Mouse (Mus musculus) liver, embryonic 11.5 days (tissue): ENCODE measurements at regions not wholly inside any gene's neighbourhood (a gene's known extent, or its start where the extent isn't known, plus 50 kb on each side); places are given as distances from the start of the nearest gene placed in this dataset.

Experiments
- ATAC-seq: fragments of 200-750 bp; cut with Nextera tagmentation; replicated peaks from 2 replicates; pipeline ENCODE4 v1.8.0; 2017; ENCODE audit warnings: moderate number of reproducible peaks, mild to moderate bottlenecking, moderate TSS enrichment, moderate library complexity; ENCODE audit not compliant: low FRiP score
- DNase-seq: peaks from one replicate; pipeline ENCODE4 v3.0.0-alpha.2; 2017; ENCODE audit warnings: low spot score
- H3K27ac ChIP-seq: fragments of 300-500 bp; sonication (generic); 2 replicates; pipeline ENCODE4 v1.5.1; 2014; ENCODE audit warnings: mild to moderate bottlenecking, low read depth, low read length, control low read depth
- H3K27me3 ChIP-seq: fragments of 300-500 bp; sonication (generic); replicated peaks from 2 replicates; pipeline ENCODE4 v1.6.1; 2014; ENCODE audit warnings: low read length, mixed read lengths; ENCODE audit not compliant: control insufficient read depth, insufficient read depth
- H3K36me3 ChIP-seq: fragments of 300-500 bp; sonication (generic); 2 replicates; pipeline ENCODE4 v1.6.1; 2014; ENCODE audit warnings: mild to moderate bottlenecking, low read length, moderate library complexity, mixed read lengths; ENCODE audit not compliant: control insufficient read depth, insufficient read depth
- H3K4me1 ChIP-seq: fragments of 300-500 bp; sonication (generic); replicated peaks from 2 replicates; pipeline ENCODE4 v1.6.1; 2014; ENCODE audit warnings: low read length, mixed read lengths; ENCODE audit not compliant: control insufficient read depth, insufficient read depth
- H3K4me2 ChIP-seq: fragments of 300-500 bp; sonication (generic); 2 replicates; pipeline ENCODE4 v1.6.1; 2014; ENCODE audit warnings: mild to moderate bottlenecking, control low read depth, moderate library complexity
- H3K4me3 ChIP-seq: fragments of 300-500 bp; sonication (generic); 2 replicates; pipeline ENCODE4 v1.5.1; 2014; ENCODE audit warnings: low read depth, low read length, control low read depth
- H3K9ac ChIP-seq: fragments of 300-500 bp; sonication (generic); 2 replicates; pipeline ENCODE4 v1.6.1; 2014; ENCODE audit warnings: low read depth, low read length, control low read depth
- H3K9me3 ChIP-seq: fragments of 300-500 bp; sonication (generic); 2 replicates; pipeline ENCODE4 v1.6.1; 2016; ENCODE audit warnings: low read length, inconsistent platforms, mixed read lengths; ENCODE audit not compliant: control insufficient read depth
- WGBS: fragments of 180-500 bp; shearing (Covaris S2); extraction: QIAGEN DNeasy Blood & Tissue Kit; methylation state at CpG from one replicate; pipeline ENCODE4 v1.1.7; 2014; 5-methylcytosine and 5-hydroxymethylcytosine counted together

- Histone ChIP-seq H3K27ac (no peak overlapping the region), H3K9ac (no peak overlapping the region), H3K4me1 (no peaks in the 10 kb centered on the region), H3K27me3 (no peaks in the 10 kb centered on the region), H3K36me3 (no peaks in the 10 kb centered on the region), H3K9me3 (no peaks in the 10 kb centered on the region), H3K4me2 (no peak overlapping the region), H3K4me3 (no peak overlapping the region)
- ATAC-seq, result no peak
- no peak for DNase-seq
- 77% methylated on average over 3 of the region's 3 CpGs for WGBS
Observed at GRCm38 (mm10) chr12:96427589-96427988, 735.6 kb downstream of the Flrt2 start.

- Histone ChIP-seq H3K27ac (no peak overlapping the region), H3K27me3 (no peaks in the 10 kb centered on the region), H3K36me3 (no peaks in the 10 kb centered on the region), H3K4me2 (no peak overlapping the region), H3K9me3 (no peaks in the 10 kb centered on the region), H3K9ac (no peak overlapping the region), H3K4me1 (no peaks in the 10 kb centered on the region), H3K4me3 (no peak overlapping the region)
- no peak for DNase-seq
- no peak for ATAC-seq
- WGBS, result 67% methylated on average over 3 of the region's 3 CpGs
Observed at GRCm38 (mm10) chr12:96442546-96442945, 750.5 kb downstream of the Flrt2 start.

- DNase-seq, result no peak
- Histone ChIP-seq H3K9ac (no peak overlapping the region), H3K4me1 (no peaks in the 10 kb centered on the region), H3K4me3 (no peak overlapping the region), H3K27me3 (no peaks in the 10 kb centered on the region), H3K4me2 (no peak overlapping the region), H3K9me3 (no peaks in the 10 kb centered on the region), H3K36me3 (no peaks in the 10 kb centered on the region), H3K27ac (no peak overlapping the region)
- WGBS, result 51% methylated on average over 3 of the region's 3 CpGs
- ATAC-seq, result no peak
Observed at GRCm38 (mm10) chr12:96453374-96453773, 761.3 kb downstream of the Flrt2 start.

- Histone ChIP-seq H3K9me3 (no peaks in the 10 kb centered on the region), H3K27me3 (no peaks in the 10 kb centered on the region), H3K4me3 (no peak overlapping the region), H3K4me2 (no peak overlapping the region), H3K4me1 (no peaks in the 10 kb centered on the region), H3K36me3 (no peaks in the 10 kb centered on the region), H3K9ac (no peak overlapping the region), H3K27ac (no peak overlapping the region)
- no peak for ATAC-seq
- DNase-seq, result no peak
- 44% methylated on average over 3 of the region's 3 CpGs for WGBS
Observed at GRCm38 (mm10) chr12:96476344-96476743, 784.3 kb downstream of the Flrt2 start.

GRCm38 (mm10) chr12:96488448-96488960 lies 796.5 kb downstream of the Flrt2 start:
- WGBS, result 69% methylated on average over 1 of the region's 1 CpGs
- Histone ChIP-seq H3K9me3 (no peaks in the 10 kb centered on the region), H3K36me3 (no peaks in the 10 kb centered on the region), H3K4me3 (no peak overlapping the region), H3K27me3 (no peaks in the 10 kb centered on the region), H3K4me1 (no peaks in the 10 kb centered on the region), H3K27ac (no peak overlapping the region), H3K4me2 (no peak overlapping the region), H3K9ac (no peak overlapping the region)
- DNase-seq (no peak), ATAC-seq (no peak)

GRCm38 (mm10) chr12:96509658-96510057 lies 817.6 kb downstream of the Flrt2 start:
- H3K36me3 ChIP-seq, result no peaks in the 10 kb centered on the region
- ATAC-seq (no peak), DNase-seq (no peak)
- H3K4me3 ChIP-seq, result no peak overlapping the region
- no peaks in the 10 kb centered on the region for H3K27me3 ChIP-seq
- 88% methylated on average over 1 of the region's 1 CpGs for WGBS
- no peaks in the 10 kb centered on the region for H3K9me3 ChIP-seq
- H3K4me2 ChIP-seq, result no peak overlapping the region
- H3K9ac ChIP-seq, result no peak overlapping the region
- no peaks in the 10 kb centered on the region for H3K4me1 ChIP-seq
- no peak overlapping the region for H3K27ac ChIP-seq

GRCm38 (mm10) chr12:96558824-96559223 lies 866.8 kb downstream of the Flrt2 start:
- H3K4me2 ChIP-seq, result no peak overlapping the region
- H3K27ac ChIP-seq, result no peak overlapping the region
- no peaks in the 10 kb centered on the region for H3K27me3 ChIP-seq
- no peak for ATAC-seq
- WGBS, result 74% methylated on average over 1 of the region's 1 CpGs
- H3K9me3 ChIP-seq, result no peaks in the 10 kb centered on the region
- no peaks in the 10 kb centered on the region for H3K4me1 ChIP-seq
- H3K4me3 ChIP-seq, result no peak overlapping the region
- no peak for DNase-seq
- no peak overlapping the region for H3K9ac ChIP-seq
- no peaks in the 10 kb centered on the region for H3K36me3 ChIP-seq

- 48% methylated on average over 3 of the region's 3 CpGs for WGBS
- Histone ChIP-seq H3K4me2 (no peak overlapping the region), H3K27me3 (no peaks in the 10 kb centered on the region), H3K36me3 (no peaks in the 10 kb centered on the region), H3K27ac (no peak overlapping the region), H3K9me3 (no peaks in the 10 kb centered on the region), H3K4me1 (no peaks in the 10 kb centered on the region), H3K4me3 (no peak overlapping the region), H3K9ac (no peak overlapping the region)
- ATAC-seq (no peak), DNase-seq (no peak)
Observed at GRCm38 (mm10) chr12:96594845-96595244, 902.8 kb downstream of the Flrt2 start.

- Histone ChIP-seq H3K36me3 (no peaks in the 10 kb centered on the region), H3K27ac (no peak overlapping the region), H3K4me3 (no peak overlapping the region), H3K9ac (no peak overlapping the region), H3K4me2 (no peak overlapping the region), H3K27me3 (no peaks in the 10 kb centered on the region), H3K9me3 (no peaks in the 10 kb centered on the region), H3K4me1 (no peaks in the 10 kb centered on the region)
- ATAC-seq (no peak), DNase-seq (no peak)
- 73% methylated on average over 2 of the region's 2 CpGs for WGBS
Observed at GRCm38 (mm10) chr12:96615134-96615533, 923.1 kb downstream of the Flrt2 start.
